Mouse (Mus musculus) thymus, postnatal 36 days (tissue): ENCODE measurements around the gene Gm826.

Experiments
- DNase-seq, 2 experiments: peaks; one replicate each; pipeline ENCODE4 v3.0.0; 2022; ENCODE audit warnings: mixed read lengths in 2 of 2

Gm826 gene

DNA sequence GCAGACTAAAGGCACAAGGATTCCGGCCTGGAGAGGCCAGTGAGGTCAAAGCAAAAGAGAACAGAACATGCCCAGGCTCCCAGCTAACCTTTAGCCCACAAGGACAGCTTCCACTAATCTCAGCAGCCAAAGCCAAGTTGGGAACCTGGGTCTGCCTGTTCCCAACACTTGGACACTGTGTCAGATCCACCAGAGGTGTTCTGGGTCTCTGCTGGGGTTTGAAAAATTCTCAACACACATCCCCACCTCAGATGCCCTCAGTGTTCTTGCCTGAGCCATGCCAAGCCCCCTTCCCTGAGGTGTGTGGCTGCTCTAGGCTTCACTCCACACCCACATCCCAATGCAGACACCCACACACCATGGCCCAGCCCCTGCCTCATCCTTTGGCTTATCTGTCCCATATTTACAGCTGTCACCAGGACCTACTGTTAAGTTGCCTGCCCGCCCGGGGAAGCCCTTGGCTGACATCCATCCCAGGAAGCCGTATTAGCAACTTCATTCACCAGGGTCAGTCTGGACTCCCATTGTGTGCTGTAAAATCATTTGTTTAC is at the start of gene Gm826:
Gene Gm826, minus strand, starts transcription at position 52 of the 551 bp plus-strand sequence.
- DNase-seq = no peak

- DNase-seq = no peak
These were observed 49.5 kb upstream of the Gm826 start for GRCm38 (mm10) chr2:160383418-160383817.

DNA sequence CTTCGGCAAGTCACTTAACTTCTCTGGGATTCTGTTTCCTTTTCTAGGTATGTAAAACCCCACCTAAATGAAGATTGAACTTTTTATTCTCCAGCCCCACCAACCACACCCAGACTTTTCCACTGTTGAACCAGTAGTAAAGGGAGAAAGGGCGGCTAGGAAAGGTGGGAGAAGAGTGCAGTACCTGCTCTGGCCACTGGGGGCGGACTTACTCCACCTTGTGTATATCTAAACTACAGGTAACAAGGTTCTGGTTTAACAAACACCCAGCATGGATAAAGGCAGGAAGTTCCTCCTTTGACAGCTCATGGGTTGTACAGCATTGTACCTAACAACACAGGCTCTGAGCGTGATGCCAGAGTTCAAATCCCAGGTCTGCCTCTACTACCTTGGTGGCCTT is 44.3 kb upstream of the Gm826 start:
- peak; percentile 54 to 60 for DNase-seq

GRCm38 (mm10) chr2:160376236-160376635 is 42.3 kb upstream of the Gm826 start:
- no peak for DNase-seq

DNA sequence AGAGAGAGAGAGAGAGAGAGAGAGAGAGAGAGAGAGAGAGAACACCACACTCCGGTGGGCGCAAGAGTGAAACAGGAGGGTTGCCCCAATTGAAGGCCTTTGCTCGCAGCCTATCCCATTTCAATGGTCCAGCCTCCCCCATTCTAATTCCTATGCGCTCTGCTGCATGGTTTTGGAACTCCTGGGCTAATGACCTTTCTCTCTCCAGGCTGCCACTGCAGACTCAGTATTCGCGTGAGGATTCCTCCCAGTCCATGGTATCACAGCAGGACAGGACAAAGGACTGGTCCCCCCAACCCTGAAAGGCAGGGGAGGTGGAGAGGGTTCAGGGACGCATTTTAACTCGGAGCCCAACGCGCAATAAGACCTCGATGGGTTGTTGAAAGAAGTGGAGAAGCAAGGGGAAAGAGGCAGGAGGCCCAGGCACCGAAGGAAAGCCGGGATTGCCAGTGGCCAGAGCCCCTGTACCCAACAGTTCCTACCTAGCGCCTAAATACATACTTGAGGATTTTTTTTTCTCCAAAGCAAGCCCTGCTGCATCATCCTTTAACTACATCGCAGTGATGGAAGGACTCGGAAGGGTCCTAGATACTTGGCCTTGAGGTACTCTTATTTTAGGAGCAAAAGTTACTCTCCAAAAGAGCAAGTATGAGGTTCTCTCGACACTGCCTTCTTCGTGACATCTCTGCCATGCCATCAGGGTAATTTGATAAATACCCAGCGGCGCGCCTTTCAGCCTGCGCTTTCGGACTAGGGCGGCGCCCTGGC is 35.9 kb upstream of the Gm826 start:
- DNase-seq = no peak

DNA sequence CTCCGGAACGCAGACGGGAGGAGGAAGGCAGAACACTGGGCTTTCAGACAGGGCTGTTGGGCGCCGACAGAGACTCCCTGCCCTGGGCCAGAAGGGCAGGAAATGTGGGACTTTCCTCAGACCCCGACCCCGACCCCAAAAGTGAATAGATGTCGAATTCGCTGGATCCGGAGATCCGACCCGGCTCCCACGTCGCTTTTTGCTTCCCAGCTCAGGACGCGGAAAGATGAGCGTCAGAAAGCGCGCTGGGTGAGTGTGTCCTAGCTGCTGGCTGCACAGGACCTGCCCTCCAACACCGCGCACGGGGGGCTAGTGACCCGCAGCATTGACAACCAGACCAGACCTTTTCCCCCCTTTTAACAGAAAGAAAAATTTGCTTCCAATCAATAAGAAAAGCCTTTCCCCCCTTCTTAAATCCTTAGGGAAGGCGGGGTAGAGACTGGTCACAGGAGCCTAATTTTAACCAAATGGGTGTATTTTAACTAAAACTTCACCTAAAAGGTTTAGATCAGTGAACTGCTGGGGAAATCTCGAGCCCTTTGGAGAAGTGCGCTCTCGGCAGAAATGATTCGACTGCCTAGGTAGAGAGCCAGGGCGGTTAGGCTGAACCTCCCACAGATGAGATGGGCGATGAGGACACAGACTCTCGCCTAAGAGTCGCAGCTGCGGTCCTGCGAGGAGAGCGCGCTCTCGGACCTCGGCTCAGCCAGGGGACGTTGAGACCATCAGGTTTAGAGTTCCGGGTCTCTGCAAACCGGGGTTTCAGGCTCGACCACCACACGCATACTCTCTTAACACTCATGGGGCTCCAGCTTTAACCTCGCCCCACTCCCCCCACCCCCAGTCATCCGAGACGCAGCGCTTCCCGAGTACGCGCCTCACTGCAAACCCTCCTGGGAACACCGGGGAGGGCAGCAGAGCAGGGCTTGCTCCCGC is 34.7 kb upstream of the Gm826 start:
- DNase-seq = no peak

DNA sequence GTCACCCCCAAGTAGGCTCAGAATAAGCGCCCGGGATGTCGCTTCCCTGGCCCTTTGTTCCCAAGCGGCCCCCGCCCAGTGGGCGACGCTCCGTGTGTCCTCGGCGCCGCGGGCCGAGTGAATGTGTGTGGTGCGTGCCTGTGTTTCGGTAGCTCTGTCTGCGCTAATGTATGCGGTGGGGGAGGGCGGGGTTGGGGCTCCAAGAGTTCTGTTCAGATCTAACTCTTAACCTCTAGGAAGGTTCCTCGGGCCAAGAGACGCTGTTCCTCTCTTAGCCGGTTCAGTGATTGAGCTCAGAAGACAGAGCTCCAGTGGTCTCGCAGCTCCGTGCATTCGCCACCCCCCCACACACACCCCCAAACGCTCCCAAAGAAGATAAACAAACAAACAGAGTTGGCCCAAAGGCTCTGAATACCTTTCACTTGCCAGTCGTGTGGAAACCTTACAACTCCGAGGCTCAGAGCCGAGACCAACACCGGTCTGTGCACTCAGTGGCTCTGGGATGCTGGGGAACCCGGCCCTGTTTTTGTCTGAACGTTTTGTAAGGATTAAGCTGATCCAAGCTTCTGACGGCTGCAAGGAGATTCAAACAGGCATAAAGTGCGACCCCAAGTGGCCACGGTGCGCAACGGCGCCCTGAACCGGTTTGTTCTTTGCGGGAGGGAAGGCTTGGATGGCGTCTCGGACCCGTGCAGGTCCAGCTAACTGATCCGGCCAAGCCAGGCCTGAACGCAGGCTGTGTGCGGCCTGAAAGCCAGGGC is 33.7 kb upstream of the Gm826 start:
- peak; percentile 84 to 89 for DNase-seq

DNA sequence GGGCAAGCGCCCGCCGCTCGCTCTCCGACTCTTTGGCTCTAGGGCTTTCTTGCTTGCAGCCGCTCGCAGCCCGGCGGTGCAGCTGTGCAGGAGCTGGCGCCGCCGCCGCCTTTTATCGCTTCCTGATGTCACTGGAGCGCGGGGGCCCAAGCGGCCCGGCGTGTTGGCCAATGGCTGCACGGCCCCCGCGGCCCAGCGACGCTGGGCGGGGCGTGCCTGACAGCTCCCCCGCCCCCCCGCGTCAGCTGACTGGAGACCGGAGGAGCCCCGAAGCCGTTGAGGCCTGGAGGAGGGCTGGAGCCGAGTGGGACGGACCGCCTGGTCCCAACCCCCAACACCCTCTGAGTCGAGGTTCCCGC is 33.0 kb upstream of the Gm826 start, which contains the start of gene Mafb:
Gene Mafb, minus strand, starts transcription at position 86 of the 359 bp plus-strand sequence.
- peak; percentile 91 to 96 for DNase-seq

GRCm38 (mm10) chr2:160366111-160366979 is 32.4 kb upstream of the Gm826 start:
- DNase-seq = peak in 1 of 2 experiments; percentile 46

- DNase-seq = peak; percentile 26 to 39
These were observed 31.3 kb upstream of the Gm826 start for GRCm38 (mm10) chr2:160365107-160365911.

GRCm38 (mm10) chr2:160364666-160365065 is 30.7 kb upstream of the Gm826 start:
- DNase-seq = no peak

GRCm38 (mm10) chr2:160364128-160364650 is 30.2 kb upstream of the Gm826 start:
- DNase-seq = no peak

DNA sequence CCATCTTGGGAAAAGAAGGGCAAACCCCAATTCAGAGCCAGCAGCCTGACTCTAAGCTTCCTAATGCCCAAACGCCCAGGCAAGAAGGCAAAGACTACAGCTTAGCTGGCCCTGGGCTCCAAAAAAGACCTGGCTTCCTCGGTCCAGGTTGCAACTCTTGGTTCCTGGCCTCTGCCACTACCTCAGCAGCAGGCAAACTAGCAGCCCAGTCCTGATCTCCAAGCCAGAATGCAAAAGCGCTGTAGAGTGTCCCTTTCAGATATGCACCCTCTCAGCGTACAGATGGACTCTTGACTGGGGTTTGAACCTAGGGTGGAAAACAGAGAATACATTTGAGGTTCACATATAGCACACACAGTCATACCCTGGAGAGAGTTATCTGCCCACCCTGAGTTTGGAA is 29.2 kb upstream of the Gm826 start:
- DNase-seq = no peak

DNA sequence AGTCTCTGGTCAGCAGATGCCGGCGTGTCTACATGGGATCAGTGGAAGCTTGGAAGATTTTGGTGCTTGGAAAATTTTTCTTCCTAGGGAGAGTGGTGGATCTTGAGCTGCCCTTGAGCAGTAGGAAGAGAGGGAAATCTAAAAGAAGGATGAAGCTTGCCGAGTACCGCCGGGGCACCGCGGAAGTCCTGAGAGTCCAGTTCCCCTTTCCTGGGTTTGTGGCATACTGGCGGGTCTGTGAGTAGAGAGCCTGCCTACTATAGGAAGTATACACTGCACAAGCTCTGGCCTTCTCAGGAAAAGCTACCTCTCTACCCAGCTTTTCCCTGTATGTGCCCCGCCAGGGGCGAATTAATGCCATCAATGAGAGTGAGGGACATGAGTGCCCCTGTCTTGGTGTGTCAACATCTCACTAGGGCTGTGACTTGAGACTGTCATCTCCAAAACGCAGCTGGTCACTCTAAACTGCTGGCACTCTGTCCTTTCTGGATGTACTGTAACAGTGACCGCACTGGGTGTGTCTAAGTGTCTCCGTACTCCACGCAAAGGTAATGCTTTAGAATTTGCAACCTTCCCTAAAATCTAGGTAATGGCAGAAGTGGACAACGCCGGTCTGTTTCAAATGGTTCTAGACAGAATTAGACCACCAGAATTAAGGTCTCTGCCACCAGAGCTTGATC is 27.6 kb upstream of the Gm826 start:
- no peak for DNase-seq

- no peak for DNase-seq
These were observed 26.4 kb upstream of the Gm826 start for GRCm38 (mm10) chr2:160360234-160360874.

- no peak for DNase-seq
These were observed 24.9 kb upstream of the Gm826 start for GRCm38 (mm10) chr2:160358896-160359295.

- DNase-seq = no peak
These were observed 23.5 kb upstream of the Gm826 start for GRCm38 (mm10) chr2:160357442-160357841.

GRCm38 (mm10) chr2:160356132-160356531 is 22.2 kb upstream of the Gm826 start:
- DNase-seq = peak; percentile 42 to 43

GRCm38 (mm10) chr2:160354319-160354718 is 20.4 kb upstream of the Gm826 start:
- no peak for DNase-seq
